10 mouse cellular contexts compared by ENCODE assay signal in the genomic region with DNA sequence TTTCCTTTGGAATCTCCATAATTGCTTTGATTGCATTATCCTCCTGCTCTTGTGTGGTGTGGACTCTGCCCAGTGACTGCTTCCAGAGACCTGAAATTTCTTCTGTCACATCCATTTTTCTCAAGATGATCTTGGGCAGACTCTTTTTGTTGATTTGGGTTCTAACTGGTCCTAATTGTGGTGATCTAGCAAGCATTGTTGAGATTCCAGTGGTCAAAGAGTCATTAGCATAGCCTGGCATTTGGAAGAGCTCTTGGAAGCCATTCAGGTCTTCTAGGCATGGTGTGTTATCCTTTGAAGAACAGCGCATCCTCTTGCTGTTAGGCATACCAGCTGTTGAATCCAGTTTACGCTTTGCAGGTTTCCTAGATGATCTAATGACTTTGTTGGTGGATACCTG.
"Had no signal": no experiment of that assay in that cellular context is flagged by ENCODE, and none has a peak within 500 bp of the region (broad histone marks: within the 10 kb centered on the region; RNA-seq: fewer than 3 reads in every experiment).

No protein-coding gene starts in this region.

- DNase-seq: kidney, adult 2 months; kidney, postnatal 25 days; layer of hippocampus, adult 9-11 months; layer of hippocampus, postnatal 36 days; left cerebral cortex, postnatal 4 days; lung, adult 18-20 months; lung, postnatal 14 days; retina, postnatal 1 day; thymus, adult 18-20 months; thymus, postnatal 36 days had no signal
